Mouse (Mus musculus): ENCODE results near the gene Unc13a.
"Not testable (repeated sequence)": the region's sequence is repeated elsewhere in the genome, so short reads cannot be mapped to it uniquely, and the experiment has no call there.

Unc13a gene

DNA sequence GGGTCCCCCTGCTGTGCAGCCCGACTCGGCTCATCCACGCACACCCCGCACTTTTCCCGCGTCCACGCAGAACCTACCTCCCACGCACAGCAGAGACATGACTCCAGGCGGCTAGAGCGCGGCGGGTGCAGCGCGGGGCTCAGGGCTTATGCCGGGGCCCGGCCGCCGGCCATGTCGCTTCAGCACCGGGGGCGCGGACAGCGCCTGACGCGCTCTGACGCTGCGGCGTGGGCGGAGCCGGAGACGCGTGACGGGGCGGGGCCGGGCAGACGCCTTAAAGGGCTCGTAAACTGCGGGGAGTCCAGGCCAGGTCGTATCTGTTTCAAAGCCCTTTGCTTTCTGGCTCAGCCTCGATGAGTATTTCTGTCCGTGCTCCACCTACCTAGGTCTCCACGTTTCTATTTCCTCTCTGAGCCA is at the start of gene Unc13a:
TSS of gene Unc13a (minus strand) at position 209 of the 417 bp plus-strand sequence.
- DNase-seq (ENCODE audit: low spot score in 2 of 2) = peak; percentile 84 to 92

DNA sequence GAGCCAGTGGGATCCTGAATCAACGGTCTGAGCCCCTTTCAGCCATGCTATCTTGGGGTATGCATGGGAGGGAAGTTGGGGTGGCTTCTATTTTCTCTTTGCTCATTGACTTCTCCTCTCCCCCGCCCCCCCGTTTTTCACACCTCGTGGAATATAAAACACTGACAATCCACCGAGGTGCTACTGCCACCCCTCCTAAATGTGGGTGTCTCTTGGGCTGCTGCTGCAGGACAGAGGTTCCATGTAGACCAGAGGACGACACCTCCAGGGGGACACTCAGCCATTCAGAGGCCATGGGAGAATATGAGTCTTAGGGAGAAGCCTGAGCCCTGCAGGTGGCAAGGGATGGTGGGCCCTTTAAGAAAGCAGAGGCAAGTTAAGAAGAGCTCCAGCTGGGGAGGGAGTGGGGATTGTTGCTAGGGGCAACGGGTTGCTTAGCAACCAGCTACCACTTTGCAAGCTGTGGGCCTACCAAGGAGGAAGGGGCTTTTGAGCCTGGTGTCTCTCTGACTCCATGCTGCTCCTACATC is 48.4 kb upstream of the Unc13a start:
- peak; percentile 85 to 87 for DNase-seq (ENCODE audit: low spot score in 2 of 2)

- DNase-seq (ENCODE audit: low spot score in 2 of 2) = peak in 1 of 2 experiments; percentile 56
Observed at GRCm38 (mm10) chr8:71719218-71719617, 47.7 kb upstream of the Unc13a start.

- no peak for DNase-seq (ENCODE audit: low spot score in 2 of 2)
Observed at GRCm38 (mm10) chr8:71718252-71718651, 46.7 kb upstream of the Unc13a start.

DNA sequence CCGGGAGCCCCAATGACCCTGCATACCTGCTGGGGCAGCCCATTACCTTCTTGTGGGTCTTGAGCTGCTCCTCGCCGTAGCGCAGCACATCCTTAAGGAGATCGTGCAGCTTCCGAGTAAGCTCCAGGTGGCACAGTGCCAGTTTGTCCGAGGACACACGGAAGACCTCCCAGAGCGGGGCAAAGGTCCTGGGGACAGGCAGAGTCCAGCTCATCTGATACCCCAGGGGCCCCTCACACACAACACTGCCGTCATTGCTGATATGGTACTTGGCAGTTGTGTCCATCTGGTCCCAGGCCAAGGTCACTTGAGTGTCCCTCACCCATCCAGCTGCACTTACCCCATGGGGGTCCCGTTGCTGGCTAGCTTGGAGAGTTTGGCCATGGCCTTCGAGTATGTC is 45.5 kb upstream of the Unc13a start:
- no peak for DNase-seq (ENCODE audit: low spot score in 2 of 2)

GRCm38 (mm10) chr8:71716561-71717053 is 45.0 kb upstream of the Unc13a start:
- no peak for DNase-seq (ENCODE audit: low spot score in 2 of 2)

GRCm38 (mm10) chr8:71715531-71715930 is 44.0 kb upstream of the Unc13a start:
- DNase-seq (ENCODE audit: low spot score in 2 of 2) = no peak

GRCm38 (mm10) chr8:71711574-71711973 is 40.0 kb upstream of the Unc13a start:
- no peak for DNase-seq (ENCODE audit: low spot score in 2 of 2)

GRCm38 (mm10) chr8:71709800-71710446 is 38.4 kb upstream of the Unc13a start:
- DNase-seq (ENCODE audit: low spot score in 2 of 2) = peak; percentile 70 to 80

- peak in 1 of 2 experiments; percentile 29 for DNase-seq (ENCODE audit: low spot score in 2 of 2)
Observed at GRCm38 (mm10) chr8:71709134-71709799, 37.7 kb upstream of the Unc13a start.

GRCm38 (mm10) chr8:71707874-71708273 is 36.3 kb upstream of the Unc13a start:
- DNase-seq (ENCODE audit: low spot score in 2 of 2) = peak in 1 of 2 experiments; percentile 23

DNA sequence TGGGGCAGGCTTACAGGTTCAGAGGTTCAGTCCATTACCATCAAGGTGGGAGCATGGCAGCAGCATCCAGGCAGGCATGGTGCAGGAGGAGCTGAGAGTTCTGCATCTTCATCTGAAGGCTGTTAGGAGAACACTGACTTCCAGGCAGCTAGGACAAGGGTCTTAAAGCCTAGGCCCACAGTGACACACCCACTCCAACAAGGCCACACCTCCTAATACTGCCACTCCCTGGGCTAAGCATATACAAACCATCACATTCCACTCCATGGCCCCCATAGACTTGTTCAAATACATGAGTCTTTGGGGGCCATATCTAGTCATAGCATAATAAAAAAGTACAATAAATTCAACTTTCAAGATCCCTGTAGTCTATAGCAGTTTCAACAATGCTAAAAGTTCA is 31.8 kb upstream of the Unc13a start:
- DNase-seq (ENCODE audit: low spot score in 2 of 2) = not testable (repeated sequence)

DNA sequence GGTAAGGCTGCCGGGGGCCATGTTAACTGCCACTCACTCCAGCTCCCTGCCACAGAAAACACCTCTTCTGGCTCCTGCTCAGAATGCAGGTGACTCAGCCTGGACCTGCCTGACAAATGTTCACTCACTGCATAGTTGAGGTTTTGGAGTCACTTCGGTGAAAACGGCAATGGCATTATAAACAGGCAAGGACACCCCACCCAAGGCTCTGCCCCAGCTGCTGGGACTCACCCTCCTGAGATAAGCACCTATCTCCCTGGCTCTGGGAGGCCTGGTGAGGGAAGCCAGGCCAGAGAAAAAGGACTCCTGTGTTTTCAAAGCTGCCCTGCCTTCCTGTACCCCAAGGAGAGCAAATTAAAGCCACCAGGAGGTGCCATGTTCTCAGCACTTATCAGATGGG is 31.4 kb upstream of the Unc13a start:
- DNase-seq (ENCODE audit: low spot score in 2 of 2) = no peak

DNA sequence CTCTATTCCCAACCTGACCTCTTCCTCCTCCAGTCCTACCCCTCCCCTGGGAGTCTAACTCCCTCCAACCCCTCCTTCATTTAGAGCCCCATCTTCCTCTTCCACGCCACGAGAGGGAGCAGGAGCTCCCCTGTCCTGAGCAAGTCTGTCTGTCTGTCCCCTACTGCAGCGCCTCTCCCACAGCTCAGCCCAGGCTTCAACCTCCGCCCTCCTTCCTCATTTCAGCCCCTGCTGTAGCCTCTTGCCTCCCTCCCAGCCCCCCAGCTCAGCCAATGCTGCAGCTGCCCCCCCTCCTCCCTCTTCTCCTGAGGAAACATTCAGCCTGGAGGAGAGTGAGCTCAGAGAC is 30.5 kb upstream of the Unc13a start:
- peak in 1 of 2 experiments; percentile 6 for DNase-seq (ENCODE audit: low spot score in 2 of 2)

DNA sequence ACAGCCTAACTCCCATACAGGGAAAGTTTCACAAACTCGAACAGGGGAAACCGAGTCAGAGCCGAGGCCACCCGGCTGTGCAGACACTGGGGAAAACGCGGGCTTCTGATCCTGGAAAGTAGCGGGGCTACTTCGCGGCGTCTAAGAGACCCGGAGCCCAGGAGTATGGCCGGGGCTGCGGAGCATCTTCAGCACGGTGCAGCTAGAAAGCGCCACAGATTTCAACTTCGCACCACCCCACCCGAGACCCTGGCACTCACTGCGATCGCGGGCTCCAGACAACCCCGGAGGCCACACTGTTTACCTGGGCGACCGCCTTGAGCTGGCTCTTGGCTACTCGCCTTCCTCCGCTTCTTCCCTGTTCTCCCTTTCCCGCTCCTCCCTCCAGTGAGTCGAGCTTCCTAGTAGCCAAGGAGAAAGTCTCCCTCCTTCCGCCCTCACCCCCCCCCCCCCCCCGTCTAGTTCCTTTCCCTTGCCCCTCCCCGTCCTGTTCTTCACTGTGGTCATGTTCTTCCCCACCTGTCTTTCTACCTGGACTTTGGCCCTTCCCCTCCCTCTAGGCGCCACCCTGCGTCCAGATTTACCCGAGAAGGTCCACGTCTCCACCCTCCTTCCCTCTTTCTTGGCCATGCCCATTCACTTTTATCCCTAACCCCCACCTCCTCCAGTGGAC is 30.0 kb upstream of the Unc13a start, which contains the start of gene B3gnt3:
TSS of gene B3gnt3 (minus strand) at position 376 of the 673 bp plus-strand sequence.
- DNase-seq (ENCODE audit: low spot score in 2 of 2) = no peak

DNA sequence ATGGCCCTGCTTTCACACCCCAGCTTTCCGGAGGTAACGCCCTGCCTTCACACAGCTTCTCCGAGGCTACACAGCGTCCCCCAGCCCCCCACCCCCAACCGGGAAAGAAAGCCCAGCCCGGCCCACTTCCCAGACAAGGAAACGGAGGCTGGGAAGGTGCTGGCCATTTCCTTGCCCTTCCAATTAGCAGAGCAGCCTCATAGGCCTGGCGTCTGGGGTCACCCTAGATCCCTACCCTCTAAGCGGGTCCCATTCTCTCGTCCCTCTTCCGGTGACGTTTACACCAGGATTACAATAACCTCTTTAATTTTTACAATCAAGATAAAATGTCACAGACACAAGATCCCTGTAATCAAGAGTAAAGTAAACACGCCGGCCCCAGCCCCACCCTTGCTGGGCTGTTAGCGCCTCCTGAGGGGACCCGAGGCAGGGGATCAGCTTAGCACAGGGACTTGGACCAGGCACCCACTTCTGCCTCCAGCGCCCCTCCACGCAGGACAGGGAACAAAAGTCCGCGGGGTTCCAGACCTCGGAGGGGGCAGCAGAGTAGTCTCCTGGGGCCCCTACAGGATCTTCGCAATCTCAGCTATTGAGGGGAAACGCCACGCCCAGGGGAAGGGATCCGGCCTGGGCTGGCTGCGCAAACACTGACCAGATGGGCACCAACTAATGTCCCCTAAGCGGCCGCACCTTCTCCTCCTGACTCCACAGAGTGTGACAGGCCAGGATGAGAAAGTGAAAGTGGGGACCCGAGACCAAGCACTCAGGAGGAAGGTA is 29.1 kb upstream of the Unc13a start:
- DNase-seq (ENCODE audit: low spot score in 2 of 2) = no peak

DNA sequence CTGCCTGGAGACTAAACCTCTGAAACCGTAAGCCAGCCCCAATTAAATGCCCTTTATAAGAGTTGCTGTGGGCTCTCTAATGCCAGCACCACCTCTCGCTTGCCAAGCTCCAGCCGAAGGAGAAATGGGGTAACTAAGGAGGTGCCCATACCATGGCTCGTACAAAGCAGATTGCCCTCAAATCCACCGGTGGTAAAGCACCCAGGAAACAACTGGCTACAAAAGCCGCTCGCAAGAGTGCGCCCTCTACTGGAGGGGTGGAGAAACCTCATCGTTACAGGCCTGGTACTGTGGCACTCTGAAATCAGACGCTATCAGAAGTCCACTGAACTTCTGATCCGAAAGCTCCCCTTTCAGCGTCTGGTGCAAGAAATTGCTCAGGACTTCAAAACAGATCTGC is 23.9 kb upstream of the Unc13a start:
- not testable (repeated sequence) for DNase-seq (ENCODE audit: low spot score in 2 of 2)

DNA sequence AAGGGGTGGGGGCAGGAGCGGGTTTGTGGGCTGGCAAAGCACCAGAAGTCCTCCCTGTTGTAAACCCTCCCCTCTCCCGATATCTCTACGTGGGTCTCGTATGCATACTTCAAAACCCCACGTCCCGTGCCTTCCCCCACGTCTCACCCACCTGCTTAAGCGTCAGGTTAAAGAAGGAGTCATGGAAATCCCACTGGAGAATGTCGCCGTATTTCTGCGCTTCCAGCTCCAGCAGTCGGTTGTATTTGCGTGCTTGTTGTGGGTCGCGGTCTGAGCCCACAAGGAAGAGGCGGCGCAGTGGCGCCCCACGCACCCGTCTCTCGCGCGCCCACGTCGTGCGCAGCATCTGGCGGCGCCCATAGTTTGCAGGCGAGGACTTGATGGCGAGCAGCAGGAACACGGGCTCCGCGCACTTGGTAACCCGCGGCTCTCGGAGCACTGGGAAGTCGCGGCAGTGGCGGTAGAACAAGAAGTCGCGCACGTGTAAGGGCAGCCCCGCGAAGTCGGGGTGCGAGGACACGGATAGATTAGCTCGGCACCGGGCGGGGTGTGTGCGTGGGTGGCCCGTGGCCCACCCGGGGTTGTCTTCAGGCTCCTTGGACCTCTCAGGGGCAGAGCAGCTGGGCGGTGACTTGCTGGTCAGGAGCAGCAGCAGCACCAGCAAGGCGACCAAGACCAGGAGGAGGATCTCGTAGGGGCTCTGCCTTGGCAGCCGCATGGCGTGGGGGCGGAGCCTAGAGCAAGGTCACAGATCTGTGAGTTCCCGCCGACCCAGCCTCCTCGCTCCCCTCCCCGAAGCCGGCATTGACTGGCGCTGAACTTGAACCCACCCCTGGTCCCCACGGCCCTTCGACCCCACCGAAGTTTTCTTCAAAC is 21.8 kb upstream of the Unc13a start:
- peak in 1 of 2 experiments; percentile 12 for DNase-seq (ENCODE audit: low spot score in 2 of 2)

- DNase-seq (ENCODE audit: low spot score in 2 of 2) = no peak
Observed at GRCm38 (mm10) chr8:71692509-71692908, 21.0 kb upstream of the Unc13a start.

GRCm38 (mm10) chr8:71689028-71689427 is 17.5 kb upstream of the Unc13a start, which contains the start of gene Insl3:
Gene Insl3, plus strand, starts transcription at chr8:71689214.
- no peak for DNase-seq (ENCODE audit: low spot score in 2 of 2)
